Mouse (Mus musculus): ENCODE data around the gene Vamp8.

Gene Vamp8

DNA sequence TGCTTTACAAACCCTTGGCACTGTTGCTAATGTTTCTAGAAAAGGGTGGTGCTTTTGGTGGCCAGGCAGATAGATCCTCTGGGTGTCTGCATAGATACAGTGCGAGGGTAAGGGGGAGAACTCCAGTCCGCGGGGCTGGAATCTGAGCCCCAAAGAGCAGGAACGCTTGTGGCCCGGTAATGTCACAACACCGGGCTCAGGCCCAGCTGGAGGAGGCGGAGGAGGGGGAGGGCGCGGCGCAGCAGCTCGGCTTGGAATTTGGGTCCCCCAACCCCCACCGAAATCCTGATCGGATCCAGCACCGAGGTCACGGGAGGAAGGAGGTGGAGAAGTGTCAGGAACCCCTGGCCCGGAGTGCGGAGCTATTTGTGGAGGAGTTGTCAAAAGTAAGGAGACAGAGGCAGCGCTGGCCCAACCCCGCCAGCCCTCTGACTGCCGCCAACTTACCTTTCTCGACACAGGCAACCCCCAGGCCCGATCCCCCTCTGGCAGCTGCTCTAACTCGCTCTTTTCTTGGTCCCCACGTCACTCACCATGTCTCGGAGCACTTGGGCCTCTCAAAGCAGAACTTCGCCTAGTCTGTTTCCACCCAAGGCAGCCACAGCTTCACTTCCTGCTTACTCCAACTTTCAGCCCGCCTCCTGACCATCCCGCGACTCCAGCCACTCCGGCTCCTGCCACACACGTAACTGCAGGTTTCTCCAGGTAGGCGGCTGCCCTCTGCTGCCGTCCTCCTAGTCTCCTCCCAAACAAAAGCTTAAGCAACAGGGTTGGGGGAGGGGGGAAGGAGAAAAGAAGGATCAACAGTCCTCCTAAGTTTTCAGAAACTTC is at the start of gene Vamp8:
Gene Vamp8 (minus strand): TSS at position 763 of the 831 bp plus-strand sequence.
- peak; percentile 90 for DNase-seq (ENCODE audit: low read depth, low spot score)

DNA sequence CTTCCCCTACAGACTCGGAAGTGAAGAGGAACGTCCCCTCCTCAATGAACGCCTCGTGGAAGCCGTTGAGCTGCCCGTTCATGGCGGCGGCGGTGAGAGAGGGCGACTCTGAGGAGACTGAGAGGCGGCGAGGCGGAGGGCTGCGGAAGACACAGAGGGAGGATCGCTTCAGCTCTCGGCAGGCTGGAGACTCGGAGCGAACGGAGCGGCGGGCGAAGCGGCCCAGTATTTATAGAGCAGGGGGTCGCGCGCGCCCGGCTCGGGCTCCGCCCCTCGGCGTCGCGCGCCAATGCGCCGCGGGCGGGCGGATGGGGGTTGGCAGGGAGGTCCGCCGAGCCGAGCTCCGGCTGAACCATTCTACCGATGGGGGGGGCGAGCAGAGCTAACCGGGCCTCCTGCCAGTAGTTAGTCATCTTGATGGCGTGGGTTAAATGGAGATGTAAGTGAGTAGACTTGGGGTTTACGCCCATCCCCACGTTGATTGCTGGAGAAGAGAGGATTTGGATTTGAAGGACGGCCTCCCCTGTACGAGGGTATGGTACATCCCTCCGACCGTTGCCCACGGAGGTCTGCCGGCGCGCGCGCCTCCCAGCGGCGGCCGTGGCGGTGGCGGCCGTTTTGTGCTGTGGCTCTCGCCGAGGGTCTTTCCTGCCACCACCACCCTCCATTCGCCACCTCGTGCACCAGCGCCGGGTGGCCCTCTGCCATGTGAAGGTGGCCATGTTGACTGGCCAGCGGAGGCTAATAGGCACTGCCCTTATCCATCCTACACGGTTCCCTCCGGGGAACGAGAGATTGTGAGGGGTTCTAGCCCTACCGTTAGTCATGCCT is 49.1 kb upstream of the Vamp8 start, which contains the start of gene Mat2a:
Gene Mat2a (minus strand): TSS at position 204 of the 831 bp plus-strand sequence.
- peak; percentile 96 for DNase-seq (ENCODE audit: low read depth, low spot score)

DNA sequence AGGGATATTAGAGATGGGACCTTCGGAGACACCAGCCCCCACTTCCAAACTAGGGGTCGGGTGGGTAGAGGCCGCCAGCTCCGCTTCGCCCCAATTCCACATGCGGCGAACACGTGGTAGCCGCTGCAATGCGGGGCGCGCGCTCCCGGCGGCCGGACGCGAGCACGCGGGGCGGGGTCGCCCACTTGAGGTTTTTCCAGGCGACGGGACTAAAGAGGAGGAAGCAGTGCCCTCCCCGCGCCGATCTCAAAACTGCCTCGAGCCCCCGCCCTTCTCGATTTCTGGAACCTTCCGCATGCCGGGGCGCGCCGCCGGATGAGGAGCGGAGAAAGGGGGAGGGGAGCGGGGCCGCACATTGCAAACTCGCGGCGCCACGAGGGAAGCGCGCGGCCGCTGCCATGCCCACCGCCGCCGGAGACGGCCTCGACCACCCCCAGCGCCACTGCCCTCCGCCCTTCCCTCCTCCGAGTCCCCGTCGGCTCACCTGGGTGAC is 48.4 kb upstream of the Vamp8 start:
- DNase-seq (ENCODE audit: low read depth, low spot score): peak; percentile 92

DNA sequence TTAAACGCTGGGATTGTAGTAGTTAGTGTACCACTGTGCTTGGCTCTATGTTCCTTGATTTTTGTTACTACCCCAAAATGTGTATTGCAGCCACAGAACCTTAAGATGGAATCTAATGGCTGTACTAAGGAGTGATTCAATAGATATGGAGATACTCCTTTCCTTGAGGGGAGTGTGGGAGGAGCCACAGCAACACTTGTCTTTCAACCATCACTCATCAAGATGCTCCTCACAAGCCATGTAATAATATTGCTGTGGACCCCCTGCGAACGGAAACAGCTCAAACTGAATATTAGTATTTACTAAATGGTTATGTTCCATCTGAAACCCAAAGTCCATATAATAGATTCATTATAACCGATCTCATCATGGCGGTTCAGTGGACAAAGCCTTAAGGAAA is 47.7 kb upstream of the Vamp8 start:
- no peak for DNase-seq (ENCODE audit: low read depth, low spot score)

DNA sequence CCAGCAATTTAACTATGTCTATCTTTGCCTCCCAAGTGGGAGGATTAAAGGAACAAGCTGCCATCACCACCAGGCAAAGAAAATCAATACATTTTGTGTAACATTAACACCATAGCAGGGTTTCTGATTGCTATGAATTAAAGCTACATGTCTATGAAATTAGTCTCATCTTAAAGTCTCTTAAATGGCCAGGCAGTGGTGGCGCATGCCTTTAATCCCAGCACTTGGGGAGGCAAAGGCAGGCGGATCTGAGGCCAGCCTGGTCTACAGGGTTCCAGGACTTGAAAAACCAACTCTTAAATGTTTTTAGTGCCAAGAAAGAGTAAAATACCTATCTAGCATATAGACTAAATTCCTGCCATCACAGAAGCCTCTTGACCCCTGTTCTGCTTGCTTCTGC is 41.6 kb upstream of the Vamp8 start:
- no peak for DNase-seq (ENCODE audit: low read depth, low spot score)

DNA sequence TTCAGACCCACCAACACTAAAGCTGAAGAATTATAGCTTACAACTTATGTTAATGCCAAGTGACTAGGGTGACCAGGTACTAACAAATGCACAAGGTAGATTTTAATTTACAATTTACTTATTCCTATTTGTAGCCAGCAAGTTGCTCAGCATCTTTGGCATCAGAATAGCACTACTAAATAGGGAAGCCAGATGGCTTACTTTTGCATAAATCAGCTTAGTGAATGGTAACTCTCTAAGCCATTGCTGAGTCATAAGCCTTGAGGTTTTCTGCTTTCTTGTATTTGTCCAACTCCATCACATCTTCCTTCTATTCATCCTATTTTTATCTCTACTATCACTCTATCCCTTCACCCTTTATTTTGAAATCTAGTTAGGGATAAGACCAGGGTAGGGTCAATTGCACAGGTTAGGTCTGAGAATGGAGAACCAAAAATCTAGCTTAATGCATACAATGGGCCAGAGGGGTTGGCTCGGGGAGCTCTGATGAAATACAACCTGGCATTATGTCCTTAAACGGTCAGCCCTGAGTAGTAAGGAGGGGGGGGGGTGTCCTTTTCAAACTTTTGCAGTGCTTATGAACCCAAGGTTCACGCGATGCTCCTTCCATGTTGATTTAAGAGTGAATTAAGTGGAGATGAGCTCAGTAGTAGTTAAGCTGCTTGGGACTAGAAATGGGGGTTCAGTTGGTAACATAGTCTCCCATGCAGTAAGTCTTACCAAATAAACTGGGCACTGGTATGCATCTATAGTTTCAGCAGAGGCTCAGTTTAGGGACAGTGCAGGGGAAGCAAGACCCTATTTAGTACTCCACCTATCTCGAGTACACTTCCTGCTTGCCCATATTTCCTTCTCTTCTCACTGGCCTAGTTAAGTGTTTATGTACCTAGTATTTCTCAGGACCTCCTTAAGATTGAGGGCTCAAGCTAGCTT is 40.8 kb upstream of the Vamp8 start:
- DNase-seq (ENCODE audit: low read depth, low spot score): no peak

DNA sequence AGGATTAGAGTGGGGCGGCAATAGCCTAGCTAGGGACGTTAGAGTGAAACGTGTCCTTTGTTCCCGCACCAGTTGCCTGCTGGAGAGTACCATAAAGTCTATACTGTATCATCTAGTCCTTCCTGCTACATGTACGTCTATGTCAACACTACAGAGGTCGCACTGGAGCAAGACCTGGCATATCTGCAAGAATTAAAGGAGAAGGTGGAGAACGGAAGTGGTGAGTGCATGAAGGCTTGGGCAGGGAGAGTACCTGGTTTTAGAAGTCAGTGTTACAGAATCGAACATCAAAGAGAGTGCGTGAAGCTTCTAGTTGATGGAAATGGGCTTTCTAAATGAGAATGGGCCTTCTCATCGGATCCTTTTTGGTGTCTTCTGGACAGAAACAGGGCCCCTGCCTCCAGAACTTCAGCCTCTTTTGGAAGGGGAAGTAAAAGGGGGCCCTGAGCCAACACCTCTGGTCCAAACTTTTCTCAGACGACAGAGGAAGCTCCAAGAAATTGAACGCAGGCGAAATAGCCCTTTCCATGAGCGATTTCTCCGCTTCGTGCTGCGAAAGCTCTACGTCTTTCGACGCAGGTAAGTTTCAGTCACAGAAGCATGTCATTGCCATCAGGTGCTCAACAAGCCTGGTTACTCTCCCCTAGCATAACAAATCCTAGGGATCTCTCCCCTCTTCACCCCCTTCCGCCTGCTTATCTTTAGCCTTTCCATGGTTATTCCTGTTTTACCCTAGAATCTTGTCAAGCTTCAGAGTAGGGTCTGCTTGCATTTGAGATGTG is 38.7 kb upstream of the Vamp8 start:
- no peak for DNase-seq (ENCODE audit: low read depth, low spot score)

DNA sequence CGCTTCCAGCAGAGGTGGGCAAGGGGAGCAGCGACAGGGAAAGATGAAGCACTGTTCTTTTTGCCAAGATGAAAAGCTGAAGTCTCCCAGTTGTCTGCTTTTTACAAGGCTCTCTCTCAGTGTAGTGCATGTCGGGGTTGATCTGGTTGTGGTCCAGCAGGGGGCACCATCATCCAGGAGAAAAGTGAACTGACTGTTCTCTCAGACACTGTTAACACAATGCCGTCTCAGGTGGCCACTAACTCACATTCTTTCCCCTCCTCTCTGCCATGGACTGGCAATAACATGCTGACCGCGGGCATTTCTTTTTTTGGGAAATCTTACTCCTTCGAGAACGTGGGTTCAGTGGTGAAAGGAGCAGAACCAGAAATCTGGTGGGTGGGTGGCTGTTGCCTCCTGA is 37.5 kb upstream of the Vamp8 start:
- DNase-seq (ENCODE audit: low read depth, low spot score): peak; percentile 59

DNA sequence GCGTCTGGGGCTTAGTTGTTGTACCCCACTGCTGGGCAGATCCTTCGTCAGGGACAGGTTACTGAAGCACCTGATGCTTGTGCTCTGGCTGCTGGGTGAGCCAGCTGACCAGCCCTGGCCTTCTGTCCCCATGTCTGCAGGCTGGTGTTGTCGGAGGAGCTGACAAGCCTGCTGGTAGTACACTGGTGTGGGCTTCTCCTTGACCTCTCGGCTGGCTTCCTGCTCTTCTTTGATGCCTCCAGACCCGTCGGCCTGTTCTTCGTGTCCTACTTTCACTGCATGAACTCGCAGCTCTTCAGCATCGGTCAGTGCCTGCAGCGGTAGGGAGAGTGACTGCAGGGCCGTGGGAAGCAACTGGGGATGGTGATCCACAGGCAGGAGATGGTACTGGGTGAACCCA is 35.1 kb upstream of the Vamp8 start:
- no peak for DNase-seq (ENCODE audit: low read depth, low spot score)

DNA sequence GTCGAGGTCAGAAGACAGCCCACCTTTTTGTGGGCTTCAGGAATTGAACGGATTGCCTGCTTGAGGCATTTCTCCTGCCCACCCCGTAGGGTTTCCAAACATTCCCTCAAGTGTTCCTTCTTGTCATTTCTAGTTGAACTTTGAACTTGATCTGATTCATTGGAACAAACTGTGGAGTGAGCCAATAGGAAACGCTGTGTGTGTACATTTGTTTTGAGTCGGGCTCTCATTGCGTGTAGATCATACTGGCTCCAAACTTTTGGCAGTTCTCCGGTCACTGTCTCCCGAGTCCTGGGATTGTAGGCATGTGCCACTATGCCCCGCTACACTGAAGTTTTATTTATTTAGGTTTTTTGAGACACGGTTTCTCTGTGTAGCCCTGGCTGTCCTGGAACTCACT is 30.4 kb upstream of the Vamp8 start:
- no peak for DNase-seq (ENCODE audit: low read depth, low spot score)

DNA sequence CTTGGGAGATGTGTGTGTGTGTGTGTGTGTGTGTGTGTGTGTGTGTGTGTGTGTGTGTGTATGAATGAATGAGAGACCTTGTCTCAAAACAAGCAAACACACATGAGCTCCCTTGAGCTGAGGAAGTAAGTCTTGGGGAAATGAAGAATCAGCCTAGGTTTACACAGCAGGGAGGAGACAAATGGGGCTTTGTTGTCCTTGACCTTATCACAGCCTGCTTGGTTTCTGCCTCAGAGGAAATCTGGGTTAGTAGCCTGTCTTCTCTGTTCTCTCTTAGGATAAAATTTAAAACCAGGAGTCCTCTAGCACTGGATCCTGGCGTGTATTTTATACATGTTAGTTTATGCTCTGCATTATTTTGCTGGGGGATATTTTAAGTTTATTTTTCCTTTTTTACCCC is 29.3 kb upstream of the Vamp8 start:
- no peak for DNase-seq (ENCODE audit: low read depth, low spot score)

DNA sequence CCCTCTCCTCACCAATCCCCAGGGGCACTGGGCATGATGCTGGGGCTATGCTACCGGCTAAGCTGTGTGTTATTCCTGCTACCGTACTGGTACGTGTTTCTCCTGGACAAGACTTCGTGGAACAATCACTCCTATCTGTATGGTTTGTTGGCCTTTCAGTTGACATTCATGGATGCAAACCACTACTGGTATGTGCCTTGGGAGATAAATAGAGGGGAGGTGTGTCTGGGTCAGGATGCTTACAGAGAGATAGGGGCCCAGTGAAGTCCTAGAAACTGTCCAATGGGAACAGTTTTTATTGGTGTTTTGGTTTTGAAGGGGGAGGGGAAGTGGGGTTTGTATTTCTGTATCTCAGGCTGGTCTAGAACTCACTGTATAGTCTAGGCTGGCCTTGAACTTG is 27.8 kb upstream of the Vamp8 start:
- DNase-seq (ENCODE audit: low read depth, low spot score): no peak

DNA sequence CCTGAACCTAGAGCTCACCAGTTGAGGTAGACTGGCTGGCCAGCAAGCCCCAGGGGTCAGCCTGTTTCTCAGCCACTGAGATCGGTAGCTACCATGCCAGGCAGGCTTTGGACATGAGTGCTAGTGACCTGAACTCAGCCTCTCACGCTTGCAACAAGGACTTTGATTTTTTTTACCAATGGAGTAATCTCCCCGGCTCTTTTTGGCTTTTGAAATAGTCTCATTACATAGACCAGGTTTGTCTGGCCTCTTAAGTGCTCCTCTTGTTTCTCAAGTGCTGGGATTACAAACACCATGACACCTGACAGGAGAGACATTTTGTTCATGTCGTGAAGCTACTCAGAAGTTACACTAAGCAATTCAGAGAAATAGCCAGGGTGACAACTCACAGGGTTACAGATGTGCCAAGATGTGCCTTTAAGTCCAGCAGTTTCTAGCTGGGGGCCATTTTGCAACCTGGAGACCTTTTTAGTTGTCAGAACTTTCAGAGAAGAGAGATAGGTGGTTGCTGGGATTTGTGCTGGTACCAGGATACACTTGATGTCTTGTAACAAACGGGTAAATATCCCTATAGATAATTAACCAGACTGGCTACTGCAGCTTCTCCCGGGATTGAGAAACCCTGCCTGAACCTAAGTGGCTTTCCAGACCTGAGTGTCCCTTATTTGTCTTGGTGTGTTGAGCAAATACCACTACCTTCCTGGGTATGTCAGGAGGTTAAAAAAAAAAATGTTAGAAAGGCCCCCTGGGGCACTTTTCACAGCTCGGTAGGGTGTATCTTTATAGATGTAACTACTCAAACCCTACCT is 25.7 kb upstream of the Vamp8 start:
- no peak for DNase-seq (ENCODE audit: low read depth, low spot score)

DNA sequence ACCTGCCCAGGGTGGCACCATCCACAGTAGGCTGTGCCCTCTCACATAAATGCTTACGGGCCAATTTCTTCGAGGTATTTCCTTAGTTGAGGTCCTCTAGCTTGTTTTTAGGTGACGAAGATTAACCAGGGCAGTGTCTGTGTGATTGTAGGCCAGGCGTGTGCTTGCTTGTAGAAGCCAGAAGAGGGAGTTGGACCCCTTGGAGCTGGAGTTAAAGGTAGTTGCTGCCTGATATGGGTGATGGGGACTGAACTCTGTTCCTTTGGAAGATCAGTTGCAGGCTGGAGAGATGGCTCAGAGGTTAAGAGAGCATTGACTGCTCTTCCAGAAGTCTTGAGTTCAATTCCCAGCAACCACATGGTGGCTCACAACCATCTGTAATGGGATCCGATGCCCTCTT is 24.7 kb upstream of the Vamp8 start:
- no peak for DNase-seq (ENCODE audit: low read depth, low spot score)

DNA sequence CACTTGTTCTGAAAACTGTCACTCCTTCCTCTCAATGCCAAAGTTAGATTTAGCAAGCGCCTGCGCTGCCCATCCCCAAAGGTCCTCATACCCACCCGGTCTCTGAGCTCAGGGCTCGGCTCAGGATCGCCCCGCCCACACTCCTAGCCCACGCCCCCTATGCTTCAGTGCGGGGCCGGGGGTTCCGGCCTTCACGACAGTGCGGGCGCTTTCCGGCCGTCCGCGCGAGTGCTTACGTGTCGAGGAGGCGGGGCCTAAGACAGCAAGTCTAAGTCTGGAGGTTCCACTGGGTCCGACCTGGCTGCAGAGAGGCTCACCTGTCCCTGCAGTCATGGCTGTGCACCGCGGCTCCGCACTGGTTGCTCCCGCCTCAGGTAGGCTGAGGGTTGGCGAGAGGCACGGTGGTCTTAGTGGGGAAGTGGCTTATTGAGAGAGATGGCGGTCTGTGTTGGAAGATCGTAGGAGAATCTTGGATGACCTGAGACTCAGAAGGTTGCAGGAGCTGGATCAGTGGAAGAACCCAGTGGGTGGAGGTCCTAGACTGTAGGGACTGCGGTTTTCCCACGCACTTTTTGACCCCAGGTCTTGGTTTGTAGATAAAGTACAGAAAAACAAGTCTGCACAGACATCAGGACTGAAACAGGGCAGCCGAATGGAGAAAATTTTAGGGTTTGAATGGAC is 23.7 kb upstream of the Vamp8 start, which contains the start of gene Ggcx:
Gene Ggcx (plus strand): TSS at position 233 of the 681 bp plus-strand sequence.
- peak; percentile 91 for DNase-seq (ENCODE audit: low read depth, low spot score)

DNA sequence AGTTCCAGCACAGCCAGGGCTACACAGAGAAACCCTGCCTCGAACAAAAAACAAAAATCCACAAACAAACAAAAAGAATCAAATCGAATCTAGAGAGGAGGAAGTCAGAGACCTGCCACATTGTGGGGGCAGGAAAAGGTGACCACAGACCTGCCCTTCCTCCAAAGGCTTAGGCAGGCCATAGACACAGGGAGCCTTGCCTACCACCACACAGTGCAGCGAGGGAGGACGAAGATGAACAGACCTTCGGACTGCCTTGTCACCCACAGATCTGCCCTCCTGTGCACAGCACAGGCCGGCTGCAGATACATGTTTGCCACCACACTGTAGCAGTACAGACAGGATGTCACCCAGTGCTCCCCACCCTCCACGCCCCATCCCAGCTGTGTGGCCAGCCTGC is 20.0 kb upstream of the Vamp8 start:
- DNase-seq (ENCODE audit: low read depth, low spot score): no peak

DNA sequence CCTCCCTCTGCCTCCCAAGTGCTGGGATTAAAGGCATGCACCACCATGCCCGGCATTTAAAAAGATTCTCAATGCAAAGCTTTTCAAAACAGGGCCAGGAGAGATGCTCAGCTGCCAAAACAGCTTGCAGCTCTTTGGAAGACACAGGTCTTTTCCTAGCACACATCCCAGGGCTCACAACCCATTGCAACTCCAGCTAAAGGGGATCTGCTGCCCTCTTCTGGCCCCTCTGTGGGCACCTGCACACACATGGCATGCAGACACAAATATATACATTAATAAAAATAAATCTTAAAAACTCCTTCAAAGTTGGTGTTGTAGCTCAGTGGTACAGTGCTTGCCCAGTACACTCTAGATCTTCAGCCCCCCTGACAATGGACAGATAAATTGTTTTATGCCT is 19.5 kb upstream of the Vamp8 start:
- no peak for DNase-seq (ENCODE audit: low read depth, low spot score)

DNA sequence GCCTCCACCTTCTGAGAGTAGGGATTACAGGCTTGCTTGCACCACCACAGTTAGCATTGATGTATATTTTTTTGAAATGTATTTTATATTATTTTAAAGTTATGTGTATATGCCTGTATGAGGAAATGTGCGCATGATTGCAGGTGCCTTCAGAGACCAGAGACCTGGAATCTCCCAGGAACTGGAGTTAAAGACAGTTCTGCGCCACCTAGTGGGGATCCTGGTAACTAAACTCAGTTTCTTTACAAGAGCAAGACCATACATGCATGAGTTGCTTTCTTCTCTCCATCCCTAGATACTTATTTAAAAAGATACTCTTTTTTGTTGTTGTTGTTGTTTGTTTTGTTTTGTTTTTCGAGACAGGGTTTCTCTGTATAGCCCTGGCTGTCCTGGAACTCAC is 19.1 kb upstream of the Vamp8 start:
- DNase-seq (ENCODE audit: low read depth, low spot score): no peak

DNA sequence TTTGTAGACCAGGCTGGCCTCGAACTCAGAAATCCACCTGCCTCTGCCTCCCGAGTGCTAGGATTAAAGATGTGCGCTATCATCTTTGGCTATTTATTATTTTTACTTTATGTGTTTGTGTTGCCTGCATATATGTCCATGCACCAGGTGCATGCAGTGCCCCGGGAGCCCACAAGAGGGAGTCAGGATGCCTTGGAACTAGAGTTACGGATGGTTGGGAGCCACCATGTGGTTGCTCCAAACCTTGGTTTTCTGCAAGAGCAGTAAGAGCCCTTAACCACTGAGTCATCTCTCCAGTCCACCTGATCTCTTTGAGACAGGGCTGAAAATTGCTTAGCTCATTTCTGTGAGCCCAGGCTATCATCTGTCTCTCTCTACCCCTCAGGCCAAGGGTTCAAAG is 16.6 kb upstream of the Vamp8 start:
- peak; percentile 81 for DNase-seq (ENCODE audit: low read depth, low spot score)
